Mouse (Mus musculus) kidney, adult 2 months (tissue): ENCODE data around the gene A830031A19Rik. TPM values are rescaled to one million over a fixed set of nuclear protein-coding genes. Genes with fewer than 3 reads are reported as not detected.

Experiments used
- DNase-seq: peaks from one replicate; pipeline ENCODE4 v3.0.0; 2021
- H3K27ac ChIP-seq: fragments of 200-500 bp; 2 replicates; pipeline ENCODE4 v1.5.1; 2012; ENCODE audit warnings: low read depth, low read length, control low read depth, inconsistent platforms; ENCODE audit not compliant: insufficient read depth
- H3K27me3 ChIP-seq: fragments of 200-500 bp; replicated peaks from 2 replicates; pipeline ENCODE4 v1.6.1; 2012; ENCODE audit warnings: mild to moderate bottlenecking, moderate library complexity, low read length, inconsistent platforms; ENCODE audit not compliant: control insufficient read depth, insufficient read depth
- H3K36me3 ChIP-seq: fragments of 200-500 bp; 2 replicates; pipeline ENCODE4 v1.6.1; 2012; ENCODE audit warnings: mild to moderate bottlenecking, moderate library complexity, low read length, inconsistent platforms; ENCODE audit not compliant: control insufficient read depth, insufficient read depth
- H3K4me1 ChIP-seq: fragments of 200-500 bp; 2 replicates; pipeline ENCODE4 v1.6.1; 2011; ENCODE audit warnings: low read length; ENCODE audit not compliant: control insufficient read depth, insufficient read depth
- H3K4me3 ChIP-seq: fragments of 200-500 bp; 2 replicates; pipeline ENCODE4 v1.5.1; 2011; ENCODE audit warnings: mild to moderate bottlenecking, low read depth, low read length, control low read depth; ENCODE audit not compliant: insufficient read depth
- CTCF ChIP-seq: fragments of 200-500 bp; conservative IDR thresholded peaks from 2 replicates; pipeline ENCODE4 v1.5.1; 2011; ENCODE audit warnings: low read depth, mild to moderate bottlenecking, control low read depth, low read length, moderate library complexity, mixed read lengths; ENCODE audit not compliant: insufficient read depth, insufficient read length
- POLR2A ChIP-seq: fragments of 200-500 bp; IDR thresholded peaks from one replicate; pipeline ENCODE4 v1.6.1; 2011; ENCODE audit warnings: low read depth, low read length, control low read depth
- WGBS: fragments of 180-500 bp; shearing (Covaris S2); methylation state at CpG from one replicate; pipeline ENCODE4 v1.1.7; 2018; 5-methylcytosine and 5-hydroxymethylcytosine counted together
- polyA plus RNA-seq: library from polyadenylated mRNA; depleted of rRNA; stranded (reverse); fragments of >200 nt; gene quantifications from 2 replicates; pipeline ENCODE4 v1.2.3, GENCODE M21; 2012; rRNA removed

The A830031A19Rik gene
- polyA plus RNA-seq, 1 experiment: not detected

- no peak overlapping the region for H3K4me3 ChIP-seq
- no peak overlapping the region for H3K27ac ChIP-seq
- DNase-seq: no peak
- 34% methylated on average over 5 of the region's 5 CpGs for WGBS
- TF ChIP-seq CTCF: peak; percentile 26; the same call in 1 of the 2 replicates
- no peak for TF ChIP-seq POLR2A
- no peaks in the 10 kb centered on the region for H3K27me3 ChIP-seq
- H3K4me1 ChIP-seq: no peaks in the 10 kb centered on the region
- no peaks in the 10 kb centered on the region for H3K36me3 ChIP-seq
Measured at GRCm38 (mm10) chr11:24008244-24008643, 66.6 kb downstream of the A830031A19Rik start.

GRCm38 (mm10) chr11:24005445-24006156 is 69.3 kb downstream of the A830031A19Rik start:
- Histone ChIP-seq H3K4me3 (no peak overlapping the region), H3K27me3 (no peaks in the 10 kb centered on the region), H3K4me1 (no peaks in the 10 kb centered on the region), H3K36me3 (no peaks in the 10 kb centered on the region), H3K27ac (no peak overlapping the region)
- TF ChIP-seq CTCF (no peak), POLR2A (no peak)
- 79% methylated on average over 15 of the region's 15 CpGs for WGBS
- DNase-seq: no peak

DNA sequence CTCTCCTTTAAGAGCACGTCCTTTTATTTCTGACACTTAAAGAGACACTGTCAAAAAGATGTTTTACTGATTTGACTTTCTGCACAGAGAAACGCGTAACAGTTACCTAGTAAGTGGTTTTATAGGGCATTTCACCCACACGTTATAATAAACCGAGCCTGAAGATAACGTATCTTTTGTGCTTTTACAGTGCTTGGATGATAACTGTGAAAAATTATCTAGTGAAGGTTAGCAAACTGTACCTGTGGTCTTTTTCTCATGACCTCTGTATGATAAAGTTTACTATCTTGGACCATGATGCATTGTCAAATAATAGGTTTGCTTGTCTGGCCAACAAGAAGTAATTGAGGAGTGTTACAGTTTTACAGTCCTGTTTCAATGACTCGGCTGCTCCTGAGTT is 74.2 kb downstream of the A830031A19Rik start:
- TF ChIP-seq CTCF: no peak
- no peak for TF ChIP-seq POLR2A
- Histone ChIP-seq H3K27me3 (no peaks in the 10 kb centered on the region), H3K4me3 (no peak overlapping the region), H3K36me3 (no peaks in the 10 kb centered on the region), H3K27ac (no peak overlapping the region), H3K4me1 (no peaks in the 10 kb centered on the region)
- 72% methylated on average over 7 of the region's 7 CpGs for WGBS
- DNase-seq: no peak

Other genes with a start within 250 kb of the A830031A19Rik start
- 2.7 and 2.9 TPM in 2 replicates for gene Papolg, start 179.8 kb downstream of the A830031A19Rik start, polyA plus RNA-seq
- 0.14 and 0.72 TPM in 2 replicates for gene Bcl11a, start 3.0 kb upstream of the A830031A19Rik start, polyA plus RNA-seq